Mouse (Mus musculus): ENCODE measurements at regions not wholly inside any gene's neighbourhood (a gene's known extent, or its start where the extent isn't known, plus 50 kb on each side); places are given as distances from the start of the nearest gene placed in this dataset.

- Histone ChIP-seq H3K9me3 (ENCODE audit: control insufficient read depth, low read length) (no peaks in the 10 kb centered on the region), H3K27ac (ENCODE audit: low read length) (no peak overlapping the region), H3K4me2 (ENCODE audit: low read length) (no peak overlapping the region), H3K4me3 (replicated peaks; ENCODE audit: low read length) (no peak overlapping the region), H3K9ac (replicated peaks; ENCODE audit: low read depth, low read length) (no peak overlapping the region), H3K36me3 (ENCODE audit: control insufficient read depth, insufficient read depth) (no peaks in the 10 kb centered on the region), H3K27me3 (replicated peaks; ENCODE audit: control insufficient read depth, insufficient read depth, low read length) (no peaks in the 10 kb centered on the region), H3K4me1 (replicated peaks; ENCODE audit: control insufficient read depth, insufficient read depth, low read length) (peaks cover 9% of the 10 kb centered on the region)
- no peak for ATAC-seq
- WGBS: 96% methylated on average over 6 of the region's 6 CpGs
Measured at GRCm38 (mm10) chr2:170207395-170207794, 59.5 kb upstream of the Zfp217 start.

- WGBS: 67% methylated on average over 14 of the region's 14 CpGs
- no peak overlapping the region for H3K9ac ChIP-seq (replicated peaks; ENCODE audit: low read depth, low read length)
- no peaks in the 10 kb centered on the region for H3K36me3 ChIP-seq (ENCODE audit: control insufficient read depth, insufficient read depth)
- H3K4me1 ChIP-seq (replicated peaks; ENCODE audit: control insufficient read depth, insufficient read depth, low read length): peaks cover 9% of the 10 kb centered on the region
- no peak for ATAC-seq
- no peaks in the 10 kb centered on the region for H3K27me3 ChIP-seq (replicated peaks; ENCODE audit: control insufficient read depth, insufficient read depth, low read length)
- no peak overlapping the region for H3K4me2 ChIP-seq (ENCODE audit: low read length)
- no peak overlapping the region for H3K4me3 ChIP-seq (replicated peaks; ENCODE audit: low read length)
- H3K27ac ChIP-seq (ENCODE audit: low read length): no peak overlapping the region
- H3K9me3 ChIP-seq (ENCODE audit: control insufficient read depth, low read length): no peaks in the 10 kb centered on the region
Measured at GRCm38 (mm10) chr2:170206870-170207269, 59.0 kb upstream of the Zfp217 start.

- Histone ChIP-seq H3K36me3 (ENCODE audit: control insufficient read depth, insufficient read depth) (no peaks in the 10 kb centered on the region), H3K4me2 (ENCODE audit: low read length) (no peak overlapping the region), H3K9me3 (ENCODE audit: control insufficient read depth, low read length) (no peaks in the 10 kb centered on the region), H3K4me3 (replicated peaks; ENCODE audit: low read length) (no peak overlapping the region), H3K27me3 (replicated peaks; ENCODE audit: control insufficient read depth, insufficient read depth, low read length) (no peaks in the 10 kb centered on the region), H3K9ac (replicated peaks; ENCODE audit: low read depth, low read length) (no peak overlapping the region), H3K27ac (ENCODE audit: low read length) (no peak overlapping the region), H3K4me1 (replicated peaks; ENCODE audit: control insufficient read depth, insufficient read depth, low read length) (peaks cover 9% of the 10 kb centered on the region)
- WGBS: 12% methylated on average over 6 of the region's 6 CpGs
- no peak for ATAC-seq
Measured at GRCm38 (mm10) chr2:170206442-170206754, 58.5 kb upstream of the Zfp217 start.

GRCm38 (mm10) chr2:170205591-170206441, 57.9 kb upstream of the Zfp217 start:
- no peak for ATAC-seq
- no peaks in the 10 kb centered on the region for H3K9me3 ChIP-seq (ENCODE audit: control insufficient read depth, low read length)
- peak overlapping the region; percentile 48 for H3K9ac ChIP-seq (replicated peaks; ENCODE audit: low read depth, low read length)
- peak overlapping the region; percentile 35 for H3K4me3 ChIP-seq (replicated peaks; ENCODE audit: low read length)
- no peak overlapping the region for H3K27ac ChIP-seq (ENCODE audit: low read length)
- no peaks in the 10 kb centered on the region for H3K27me3 ChIP-seq (replicated peaks; ENCODE audit: control insufficient read depth, insufficient read depth, low read length)
- H3K36me3 ChIP-seq (ENCODE audit: control insufficient read depth, insufficient read depth): no peaks in the 10 kb centered on the region
- whole genome bisulfite sequencing: 2% methylated on average over 17 of the region's 17 CpGs
- peak overlapping the region; percentile 63 for H3K4me2 ChIP-seq (ENCODE audit: low read length)
- peaks cover 9% of the 10 kb centered on the region for H3K4me1 ChIP-seq (replicated peaks; ENCODE audit: control insufficient read depth, insufficient read depth, low read length)

- Histone ChIP-seq H3K4me2 (ENCODE audit: low read length) (peak overlapping the region; percentile 63), H3K36me3 (ENCODE audit: control insufficient read depth, insufficient read depth) (no peaks in the 10 kb centered on the region), H3K27me3 (replicated peaks; ENCODE audit: control insufficient read depth, insufficient read depth, low read length) (no peaks in the 10 kb centered on the region), H3K4me3 (replicated peaks; ENCODE audit: low read length) (peak overlapping the region; percentile 35), H3K27ac (ENCODE audit: low read length) (no peak overlapping the region), H3K9ac (replicated peaks; ENCODE audit: low read depth, low read length) (no peak overlapping the region), H3K9me3 (ENCODE audit: control insufficient read depth, low read length) (no peaks in the 10 kb centered on the region), H3K4me1 (replicated peaks; ENCODE audit: control insufficient read depth, insufficient read depth, low read length) (peaks cover 9% of the 10 kb centered on the region)
- ATAC-seq: no peak
- WGBS: 34% methylated on average over 10 of the region's 10 CpGs
Measured at GRCm38 (mm10) chr2:170204768-170205514, 57.0 kb upstream of the Zfp217 start.

- Histone ChIP-seq H3K27ac (ENCODE audit: low read length) (no peak overlapping the region), H3K9ac (replicated peaks; ENCODE audit: low read depth, low read length) (no peak overlapping the region), H3K27me3 (replicated peaks; ENCODE audit: control insufficient read depth, insufficient read depth, low read length) (no peaks in the 10 kb centered on the region), H3K9me3 (ENCODE audit: control insufficient read depth, low read length) (no peaks in the 10 kb centered on the region), H3K4me1 (replicated peaks; ENCODE audit: control insufficient read depth, insufficient read depth, low read length) (peaks cover 9% of the 10 kb centered on the region), H3K36me3 (ENCODE audit: control insufficient read depth, insufficient read depth) (no peaks in the 10 kb centered on the region), H3K4me2 (ENCODE audit: low read length) (no peak overlapping the region), H3K4me3 (replicated peaks; ENCODE audit: low read length) (no peak overlapping the region)
- WGBS: 88% methylated on average over 5 of the region's 5 CpGs
- no peak for ATAC-seq
Measured at GRCm38 (mm10) chr2:170203496-170203895, 55.6 kb upstream of the Zfp217 start.

- Histone ChIP-seq H3K4me1 (replicated peaks; ENCODE audit: control insufficient read depth, insufficient read depth, low read length) (peaks cover 9% of the 10 kb centered on the region), H3K9ac (replicated peaks; ENCODE audit: low read depth, low read length) (no peak overlapping the region), H3K27me3 (replicated peaks; ENCODE audit: control insufficient read depth, insufficient read depth, low read length) (no peaks in the 10 kb centered on the region), H3K36me3 (ENCODE audit: control insufficient read depth, insufficient read depth) (no peaks in the 10 kb centered on the region), H3K27ac (ENCODE audit: low read length) (no peak overlapping the region), H3K4me3 (replicated peaks; ENCODE audit: low read length) (no peak overlapping the region), H3K4me2 (ENCODE audit: low read length) (no peak overlapping the region), H3K9me3 (ENCODE audit: control insufficient read depth, low read length) (no peaks in the 10 kb centered on the region)
- ATAC-seq: no peak
- 79% methylated on average over 10 of the region's 10 CpGs for WGBS
Measured at GRCm38 (mm10) chr2:170201816-170202371, 54.0 kb upstream of the Zfp217 start.

Measured in forebrain, embryonic 16.5 days (tissue).